Mouse (Mus musculus): ENCODE data around the gene Ric3. TPM values are rescaled to one million over a fixed set of nuclear protein-coding genes. Genes with fewer than 3 reads are reported as not detected.

Ric3 gene
- polyA plus RNA-seq, 1 experiment from 2014 or later = 16.1 TPM

Other genes with a start within 250 kb of the Ric3 start
- not detected in 2 replicates for gene Olfr516, start 232.8 kb downstream of the Ric3 start, polyA plus RNA-seq (2014; fragmentation: Nextera tagmentation; extraction: Ambion mirVana)
- not detected in 2 replicates for gene Olfr517, start 211.0 kb downstream of the Ric3 start, polyA plus RNA-seq (2014; fragmentation: Nextera tagmentation; extraction: Ambion mirVana)
- gene Olfr518, start 198.3 kb downstream of the Ric3 start, polyA plus RNA-seq (2014; fragmentation: Nextera tagmentation; extraction: Ambion mirVana) = not detected in 2 replicates
- not detected in 2 replicates for gene Olfr519, start 188.9 kb downstream of the Ric3 start, polyA plus RNA-seq (2014; fragmentation: Nextera tagmentation; extraction: Ambion mirVana)
- not detected in 2 replicates for gene Nlrp10, start 153.2 kb downstream of the Ric3 start, polyA plus RNA-seq (2014; fragmentation: Nextera tagmentation; extraction: Ambion mirVana)
- gene Eif3f, start 148.9 kb downstream of the Ric3 start, polyA plus RNA-seq (2014; fragmentation: Nextera tagmentation; extraction: Ambion mirVana) = 87.3 and 96.9 TPM in 2 replicates
- gene Tub, start 133.0 kb downstream of the Ric3 start, polyA plus RNA-seq (2014; fragmentation: Nextera tagmentation; extraction: Ambion mirVana) = 15.1 and 15.6 TPM in 2 replicates
- gene Lmo1, start 91.9 kb upstream of the Ric3 start, polyA plus RNA-seq (2014; fragmentation: Nextera tagmentation; extraction: Ambion mirVana) = 114 and 145 TPM in 2 replicates

Data from forebrain, embryonic 11.5 days (tissue).